Mouse (Mus musculus) heart, postnatal 25 days (tissue): ENCODE results near the gene Galnt18. TPM values are rescaled to one million over a fixed set of nuclear protein-coding genes. Genes with fewer than 3 reads are reported as not detected.

Source experiments
- DNase-seq: peaks from one replicate; pipeline ENCODE4 v3.0.0; 2022; ENCODE audit warnings: low spot score
- intact Hi-C: fragments of 180-260 bp; cut with DNase I; formaldehyde crosslinking; loops from one replicate; pipeline ENCODE4 v1.15.1; 2025
- total RNA-seq, 2 experiments: library from RNA; stranded (reverse); gene quantifications; 2 replicates each; pipeline ENCODE4 v1.2.3; 2021

The Galnt18 gene
- total RNA-seq, 2 experiments from 2014 or later = 13.8 to 14.3 TPM

GRCm38 (mm10) chr7:111658579-111658978 lies 121.2 kb downstream of the Galnt18 start:
- DNase-seq = no peak
- intact Hi-C loops = no loop called here

GRCm38 (mm10) chr7:111655002-111655401 lies 124.8 kb downstream of the Galnt18 start:
- intact Hi-C loops = no loop called here
- DNase-seq = no peak

- intact Hi-C loops = no loop called here
- no peak for DNase-seq
Observed at GRCm38 (mm10) chr7:111654526-111654925, 125.3 kb downstream of the Galnt18 start.

- intact Hi-C loops = no loop called here
- DNase-seq = no peak
Observed at GRCm38 (mm10) chr7:111644362-111644761, 135.4 kb downstream of the Galnt18 start.

GRCm38 (mm10) chr7:111638899-111639298 lies 140.9 kb downstream of the Galnt18 start:
- intact Hi-C loops = no loop called here
- no peak for DNase-seq

- intact Hi-C loops = no loop called here
- no peak for DNase-seq
Observed at GRCm38 (mm10) chr7:111638465-111638864, 141.3 kb downstream of the Galnt18 start.

GRCm38 (mm10) chr7:111637866-111638448 lies 141.8 kb downstream of the Galnt18 start:
- intact Hi-C loops = no loop called here
- DNase-seq = no peak

GRCm38 (mm10) chr7:111636503-111636902 lies 143.3 kb downstream of the Galnt18 start:
- intact Hi-C loops = no loop called here
- no peak for DNase-seq

- intact Hi-C loops = no loop called here
- no peak for DNase-seq
Observed at GRCm38 (mm10) chr7:111631265-111631664, 148.5 kb downstream of the Galnt18 start.

GRCm38 (mm10) chr7:111626232-111626631 lies 153.5 kb downstream of the Galnt18 start:
- intact Hi-C loops = no loop called here
- DNase-seq = no peak

- intact Hi-C loops = no loop called here
- no peak for DNase-seq
Observed at GRCm38 (mm10) chr7:111625736-111626135, 154.0 kb downstream of the Galnt18 start.

- DNase-seq = no peak
- intact Hi-C loops = no loop called here
Observed at GRCm38 (mm10) chr7:111616231-111616937, 163.4 kb downstream of the Galnt18 start.

- no peak for DNase-seq
- intact Hi-C loops = no loop called here
Observed at GRCm38 (mm10) chr7:111614471-111614870, 165.3 kb downstream of the Galnt18 start.

GRCm38 (mm10) chr7:111607476-111607875 lies 172.3 kb downstream of the Galnt18 start:
- no peak for DNase-seq
- intact Hi-C loops = no loop called here

- intact Hi-C loops = no loop called here
- DNase-seq = no peak
Observed at GRCm38 (mm10) chr7:111606091-111606490, 173.7 kb downstream of the Galnt18 start.

GRCm38 (mm10) chr7:111605663-111606062 lies 174.1 kb downstream of the Galnt18 start:
- no peak for DNase-seq
- intact Hi-C loops = no loop called here

- intact Hi-C loops = no loop called here
- DNase-seq = no peak
Observed at GRCm38 (mm10) chr7:111604578-111605208, 175.1 kb downstream of the Galnt18 start.

- intact Hi-C loops = no loop called here
- no peak for DNase-seq
Observed at GRCm38 (mm10) chr7:111603186-111603585, 176.6 kb downstream of the Galnt18 start.

GRCm38 (mm10) chr7:111601339-111602067 lies 178.3 kb downstream of the Galnt18 start:
- no peak for DNase-seq
- intact Hi-C loops = no loop called here

- intact Hi-C loops = no loop called here
- no peak for DNase-seq
Observed at GRCm38 (mm10) chr7:111600756-111601155, 179.0 kb downstream of the Galnt18 start.

GRCm38 (mm10) chr7:111593680-111594079 lies 186.1 kb downstream of the Galnt18 start:
- no peak for DNase-seq
- intact Hi-C loops = no loop called here
